Mouse (Mus musculus) bone marrow macrophage, adult 2 months (primary cell): ENCODE results near the gene Mfap1a.

Experiments used
- CTCF ChIP-seq: IDR thresholded peaks from 2 replicates; pipeline ENCODE4 v1.5.1; 2012; ENCODE audit warnings: low read depth, mild to moderate bottlenecking, low read length, moderate library complexity
- POLR2A ChIP-seq: IDR thresholded peaks from 2 replicates; pipeline ENCODE4 v1.6.1; 2012; ENCODE audit warnings: mild to moderate bottlenecking, low read depth, low read length, borderline replicate concordance

DNA sequence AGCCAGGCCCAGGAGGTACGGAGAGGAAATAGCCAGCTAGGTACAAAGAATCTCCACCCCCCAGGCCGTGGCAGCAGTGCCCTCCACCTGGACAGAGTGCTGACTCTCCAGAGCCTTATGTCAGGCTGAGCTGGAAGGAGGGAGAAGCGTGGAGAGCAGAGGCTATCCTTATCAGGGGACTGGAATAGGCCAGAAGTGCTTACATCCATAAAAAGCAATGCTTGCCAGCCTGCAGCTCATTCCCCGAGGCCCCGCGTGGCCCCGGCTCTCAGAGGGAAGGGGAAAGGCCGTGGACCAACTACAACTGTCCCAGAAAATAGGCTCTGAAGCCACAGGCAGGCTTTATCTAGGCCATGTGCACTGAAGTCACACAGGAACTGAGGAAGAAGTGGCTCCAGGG lies 44.8 kb upstream of the Mfap1a start:
- no peak for TF ChIP-seq CTCF
- TF ChIP-seq POLR2A = no peak
